Mouse (Mus musculus) CH12.LX (cell line): ENCODE measurements around the gene Opcml.

Experiments
- BHLHE40 ChIP-seq: IDR thresholded peaks from 2 replicates; pipeline ENCODE4 v1.6.1; 2011; ENCODE audit warnings: mild to moderate bottlenecking, low read depth, low read length, improper control_type of control experiment
- CHD2 ChIP-seq: IDR thresholded peaks from 2 replicates; pipeline ENCODE4 v1.6.1; 2011; ENCODE audit warnings: low read length, improper control_type of control experiment
- CTCF ChIP-seq, 2 experiments: IDR thresholded peaks in 1 of 2; conservative IDR thresholded peaks in 1 of 2; 2 replicates each; pipeline ENCODE4 v1.5.1; 2011 to 2012; ENCODE audit warnings: low read depth in 2 of 2, low read length in 2 of 2, improper control_type of control experiment in 1 of 2, inconsistent platforms in 1 of 2, mild to moderate bottlenecking in 1 of 2, moderate library complexity in 1 of 2
- EP300 ChIP-seq: IDR thresholded peaks from 2 replicates; pipeline ENCODE4 v1.6.1; 2011; ENCODE audit warnings: low read length, improper control_type of control experiment
- MYC ChIP-seq: IDR thresholded peaks from 2 replicates; pipeline ENCODE4 v1.6.1; 2011; ENCODE audit warnings: low read depth, mild to moderate bottlenecking, improper control_type of control experiment, low read length
- POLR2A ChIP-seq: IDR thresholded peaks from 2 replicates; pipeline ENCODE4 v1.6.1; 2011; ENCODE audit warnings: low read depth, mild to moderate bottlenecking, improper control_type of control experiment, low read length
- POLR2AphosphoS2 ChIP-seq: IDR thresholded peaks from 2 replicates; pipeline ENCODE4 v1.6.1; 2011; ENCODE audit warnings: low read depth, low read length, improper control_type of control experiment
- RCOR1 ChIP-seq: conservative IDR thresholded peaks from 2 replicates; pipeline ENCODE4 v1.6.1; 2012; ENCODE audit warnings: low read depth, mild to moderate bottlenecking, inconsistent platforms, low read length, improper control_type of control experiment
- SIN3A ChIP-seq: IDR thresholded peaks from 2 replicates; pipeline ENCODE4 v1.6.1; 2012; ENCODE audit warnings: low read length, improper control_type of control experiment, inconsistent platforms
- TBP ChIP-seq: conservative IDR thresholded peaks from 2 replicates; pipeline ENCODE4 v1.6.1; 2011; ENCODE audit warnings: low read depth, low read length, improper control_type of control experiment
- USF1 ChIP-seq: IDR thresholded peaks from 2 replicates; pipeline ENCODE4 v1.6.1; 2014; ENCODE audit warnings: low read depth, mild to moderate bottlenecking, inconsistent platforms, low read length, improper control_type of control experiment

- TF ChIP-seq EP300 (no peak), SIN3A (no peak), POLR2A (no peak), BHLHE40 (no peak), TBP (no peak), CTCF (conservative IDR thresholded peaks at IDR 0.05 in 1 of 2, IDR thresholded peaks at IDR 0.05 in 1 of 2; ENCODE audit: low read depth in 2 of 2, low read length in 2 of 2) (no peak), RCOR1 (no peak), CHD2 (no peak), MYC (no peak), POLR2AphosphoS2 (no peak), USF1 (no peak)
Observed at GRCm38 (mm10) chr9:28420808-28421207, 630.2 kb downstream of the Opcml start.
